Mouse (Mus musculus) ovary, postnatal 10 days (tissue): ENCODE results near the gene Tbc1d9b.
"Not testable (repeated sequence)": the region's sequence is repeated elsewhere in the genome, so short reads cannot be mapped to it uniquely, and the experiment has no call there.

Source experiments
- DNase-seq: peaks from one replicate; pipeline ENCODE4 v3.0.0; 2022; ENCODE audit warnings: low spot score

The Tbc1d9b gene

DNA sequence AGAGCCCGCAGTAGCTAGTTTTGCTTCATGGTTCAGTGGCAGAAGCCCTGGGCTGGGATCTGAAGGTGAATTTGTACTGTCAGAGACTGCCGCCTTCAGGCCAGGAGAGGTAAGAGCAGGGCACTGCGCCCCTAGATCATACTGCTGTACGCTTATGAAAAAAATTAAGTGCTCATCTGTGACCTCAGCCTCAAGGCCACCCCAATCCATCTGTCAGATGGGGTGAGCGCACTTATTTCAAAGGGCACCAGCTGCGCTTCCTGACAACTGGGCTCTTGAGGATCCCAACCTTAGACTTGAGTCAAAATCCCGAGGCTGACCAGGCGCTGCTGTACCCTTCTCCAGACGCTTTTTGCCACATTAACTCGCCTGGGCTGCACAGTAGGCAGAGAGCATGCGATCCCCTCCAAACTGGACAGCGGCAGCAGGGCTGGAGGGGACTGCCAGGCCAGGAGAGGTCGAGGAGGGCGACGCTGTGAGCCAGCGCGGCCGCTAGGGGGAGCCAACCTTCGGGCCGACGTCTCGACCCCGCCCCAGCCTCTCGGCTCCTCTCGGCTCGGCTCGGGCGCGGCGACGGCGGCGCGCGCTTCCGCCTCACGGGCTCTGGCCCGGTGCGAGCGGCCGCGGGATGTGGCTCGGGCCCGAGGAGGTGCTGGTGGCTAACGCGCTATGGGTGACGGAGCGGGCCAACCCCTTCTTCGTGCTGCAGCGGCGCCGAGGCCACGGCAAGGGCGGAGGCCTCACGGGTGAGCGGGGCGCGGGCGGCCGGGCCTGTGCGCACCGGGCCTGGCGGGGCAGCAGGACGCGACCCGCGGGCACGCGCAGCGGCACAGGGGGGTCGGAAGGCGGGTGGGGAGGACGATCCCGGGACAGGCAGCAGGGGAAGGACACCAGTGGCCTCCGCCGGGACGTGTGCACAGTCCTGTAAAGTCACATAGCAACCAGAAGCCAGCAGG is at the start of gene Tbc1d9b:
TSS of gene Tbc1d9b (plus strand) at position 586 of the 956 bp plus-strand sequence.
- DNase-seq: peak; percentile 76

DNA sequence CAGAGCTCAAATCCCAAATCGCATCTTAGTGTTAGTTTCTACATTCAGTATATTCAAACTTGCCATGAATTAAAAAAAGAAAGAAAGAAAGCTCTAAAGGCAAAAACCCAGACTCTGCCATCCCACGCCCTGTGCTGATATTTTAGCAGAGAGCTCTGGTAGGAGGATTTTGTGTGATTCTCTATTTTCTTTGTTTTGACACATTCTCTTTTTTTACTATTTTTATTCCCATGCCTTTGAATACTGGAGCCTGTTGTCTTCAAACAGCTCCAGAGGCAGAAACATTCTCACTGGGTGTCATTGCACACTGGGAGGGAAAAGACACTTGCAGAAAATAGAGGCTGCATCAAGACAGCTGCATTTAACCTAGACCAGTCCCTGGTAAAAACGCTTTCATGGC is 45.0 kb upstream of the Tbc1d9b start:
- DNase-seq: no peak

DNA sequence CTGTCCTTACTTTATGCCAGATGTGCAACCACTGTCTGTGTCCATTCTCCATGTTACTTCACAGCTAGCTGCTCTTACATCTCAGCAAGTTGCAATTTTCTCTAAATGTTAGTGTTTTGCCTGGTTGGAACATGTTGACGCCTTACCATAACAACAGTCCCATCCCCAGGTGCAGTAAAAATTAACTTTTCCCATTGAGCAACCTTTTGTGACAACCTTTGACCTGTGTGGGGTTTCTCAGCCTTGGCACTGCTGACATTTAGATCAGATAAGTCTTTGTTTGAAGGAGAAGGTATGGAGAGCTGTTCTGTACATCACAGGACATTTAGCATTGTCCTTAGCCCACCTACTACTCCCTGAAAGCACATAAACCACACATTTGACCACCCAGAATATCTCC is 41.4 kb upstream of the Tbc1d9b start:
- DNase-seq: no peak

DNA sequence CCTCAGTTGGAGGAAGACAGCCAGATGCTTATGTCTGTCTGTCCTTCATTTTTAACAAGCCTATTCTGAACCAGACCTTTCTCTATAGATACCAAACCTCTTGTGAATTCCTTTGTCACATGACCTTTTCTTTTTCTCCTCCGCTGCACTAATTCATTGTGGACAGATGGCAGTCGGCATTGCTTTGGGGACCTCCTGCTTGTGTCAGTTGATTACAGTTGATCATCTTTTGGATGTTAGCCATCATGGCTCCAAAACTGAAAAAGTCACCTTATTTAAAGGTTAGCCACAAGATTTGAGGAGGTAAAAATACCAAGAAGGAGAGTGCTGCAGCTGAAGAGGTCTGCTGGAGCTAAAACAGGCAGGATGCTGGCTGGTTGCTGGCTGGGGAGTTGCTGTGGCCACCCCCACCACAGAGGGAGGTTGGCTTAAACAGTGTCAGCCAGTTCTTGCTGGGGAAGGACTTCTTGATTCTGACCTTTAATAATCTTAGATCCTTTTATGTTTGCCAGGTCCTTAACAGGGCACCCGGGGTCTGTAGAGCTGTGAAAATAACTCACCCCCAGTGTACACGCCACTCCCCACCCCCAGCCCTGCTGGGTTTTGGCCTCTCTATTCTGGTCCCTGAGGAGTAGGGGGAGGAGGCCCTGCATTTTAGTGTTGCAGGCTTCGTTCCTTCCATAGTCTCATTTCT is 40.1 kb upstream of the Tbc1d9b start:
- DNase-seq: no peak

DNA sequence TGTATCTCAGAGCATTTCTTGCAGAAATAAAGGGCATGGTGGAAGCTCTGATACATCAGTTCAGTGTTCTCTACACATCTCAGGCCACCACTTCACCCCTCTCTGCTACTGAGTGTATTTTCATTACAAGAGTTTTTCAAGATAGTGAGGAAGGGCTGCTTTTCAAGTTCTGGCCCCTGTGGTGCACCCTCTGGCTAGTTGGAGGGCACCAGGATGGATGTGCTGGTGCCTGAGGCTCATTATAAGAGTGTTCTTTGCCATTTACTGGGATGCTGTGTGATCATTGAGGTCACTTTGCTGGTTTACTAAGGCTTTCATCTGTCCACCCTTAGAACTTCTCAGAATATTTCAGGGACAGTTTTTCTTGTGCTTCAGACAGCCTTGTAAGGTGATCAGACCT is 39.5 kb upstream of the Tbc1d9b start:
- DNase-seq: no peak

DNA sequence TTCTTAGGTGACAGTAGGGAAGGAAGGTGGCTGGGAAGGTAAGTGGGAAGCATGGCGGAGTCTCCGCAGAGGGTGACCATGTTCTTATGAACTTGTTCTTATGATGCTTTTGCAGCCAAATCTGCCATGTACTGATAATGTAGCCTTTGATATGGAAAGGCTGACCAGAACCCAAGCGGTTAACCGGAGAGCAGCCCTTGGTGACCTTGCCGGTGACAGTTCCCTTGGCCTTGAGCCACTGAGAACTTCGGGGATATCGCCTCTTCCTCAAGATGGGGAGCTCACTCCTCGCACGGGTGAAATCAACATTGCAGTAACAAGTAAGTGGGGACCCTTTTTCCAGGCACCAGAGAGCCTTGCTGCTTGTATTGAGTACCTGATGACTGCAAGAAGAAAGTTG is 35.5 kb upstream of the Tbc1d9b start:
- DNase-seq: no peak

DNA sequence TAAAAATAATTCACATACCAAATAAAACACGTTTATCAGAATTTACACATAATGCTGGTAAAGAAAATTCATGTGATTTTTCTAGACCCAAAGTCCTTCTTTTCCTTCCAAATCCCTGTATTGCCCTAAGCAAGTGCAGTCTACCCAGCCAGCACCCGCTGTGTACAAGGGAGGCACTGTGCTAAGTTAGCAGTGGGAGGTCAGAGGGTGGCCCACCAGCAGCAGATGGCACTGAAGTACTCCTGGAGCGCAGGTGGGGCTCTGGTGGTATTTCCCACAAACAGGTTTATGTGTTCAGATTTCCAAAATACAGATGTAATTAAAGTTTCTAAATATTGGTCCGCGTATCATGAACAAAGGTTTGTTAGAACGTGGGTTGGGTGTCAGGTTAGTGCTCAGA is 34.1 kb upstream of the Tbc1d9b start:
- no peak for DNase-seq

DNA sequence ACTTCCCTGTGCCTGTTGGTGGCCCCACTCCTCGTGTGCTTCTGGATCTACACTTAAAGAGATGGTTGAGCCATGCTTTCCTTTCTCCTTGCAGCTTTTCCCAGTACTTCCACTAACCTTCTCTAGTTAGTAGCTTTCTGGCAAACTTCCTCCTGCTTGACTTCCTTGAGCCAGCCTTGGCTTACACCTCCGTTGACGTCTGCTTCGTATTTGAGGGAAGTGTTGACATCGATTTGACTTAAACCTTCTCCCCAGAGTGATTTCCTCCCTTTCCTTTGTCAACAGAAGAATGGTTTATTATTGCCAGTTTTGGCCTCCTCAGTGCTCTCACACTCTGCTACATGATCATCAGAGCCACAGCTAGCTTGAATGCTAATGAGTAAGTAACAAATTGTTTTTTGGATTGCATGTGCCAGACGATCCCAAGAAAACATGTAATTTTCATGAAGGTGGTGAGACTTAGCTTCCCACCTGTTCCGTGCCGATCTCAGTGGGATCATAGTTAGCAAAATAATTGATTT is 32.2 kb upstream of the Tbc1d9b start:
- no peak for DNase-seq

DNA sequence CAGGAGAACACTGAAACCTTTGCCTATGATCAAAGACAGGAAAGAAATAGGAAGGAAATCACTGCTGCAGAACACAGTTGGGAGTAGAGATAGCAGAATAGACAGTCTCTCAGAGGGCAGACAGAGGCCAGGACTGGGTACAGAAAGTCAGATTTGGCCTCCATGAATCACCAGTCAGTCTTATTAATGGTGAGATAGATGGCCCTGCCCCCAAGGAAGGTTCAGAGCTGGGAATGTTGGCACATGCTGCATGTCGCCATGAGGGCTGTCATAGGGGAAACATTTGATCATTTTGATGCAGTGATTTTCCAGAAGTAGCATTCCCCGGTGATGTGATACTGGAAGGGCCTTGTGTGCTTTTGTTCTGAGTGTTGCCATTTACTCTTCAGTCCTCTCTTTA is 31.5 kb upstream of the Tbc1d9b start:
- no peak for DNase-seq

DNA sequence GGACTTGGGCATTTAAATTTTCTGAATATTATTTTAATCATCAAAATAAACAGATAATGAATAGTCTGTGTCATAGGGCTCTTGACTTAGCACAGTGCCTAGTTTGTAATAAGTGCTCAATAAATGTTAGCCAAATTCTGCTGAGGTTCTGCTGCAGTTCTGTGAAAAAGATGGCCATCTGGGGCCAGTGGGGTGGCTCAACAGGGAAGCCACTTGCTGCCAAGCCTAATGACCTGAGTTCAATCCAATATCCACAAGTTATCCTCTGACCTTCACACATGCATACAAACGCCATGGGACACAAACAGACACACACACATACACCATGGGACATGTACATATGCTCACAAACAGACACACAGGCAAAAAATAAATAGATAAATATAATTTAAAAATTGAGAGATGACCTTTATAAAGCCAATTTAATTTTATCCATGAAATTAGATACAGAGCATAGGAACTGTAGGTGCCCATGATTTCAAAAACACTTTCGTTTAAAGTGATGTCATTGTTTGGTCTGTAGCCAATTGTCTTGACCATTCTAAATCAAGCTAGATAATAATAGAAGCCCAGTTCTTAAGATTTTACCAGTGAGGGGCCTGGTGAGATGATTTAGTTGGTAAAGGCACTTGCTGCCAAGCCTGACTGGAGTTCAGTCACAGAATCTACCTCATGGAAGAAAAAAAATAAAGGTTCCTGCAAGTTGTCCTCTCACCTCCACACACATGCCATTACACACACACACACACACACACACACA is 30.5 kb upstream of the Tbc1d9b start:
- no peak for DNase-seq

DNA sequence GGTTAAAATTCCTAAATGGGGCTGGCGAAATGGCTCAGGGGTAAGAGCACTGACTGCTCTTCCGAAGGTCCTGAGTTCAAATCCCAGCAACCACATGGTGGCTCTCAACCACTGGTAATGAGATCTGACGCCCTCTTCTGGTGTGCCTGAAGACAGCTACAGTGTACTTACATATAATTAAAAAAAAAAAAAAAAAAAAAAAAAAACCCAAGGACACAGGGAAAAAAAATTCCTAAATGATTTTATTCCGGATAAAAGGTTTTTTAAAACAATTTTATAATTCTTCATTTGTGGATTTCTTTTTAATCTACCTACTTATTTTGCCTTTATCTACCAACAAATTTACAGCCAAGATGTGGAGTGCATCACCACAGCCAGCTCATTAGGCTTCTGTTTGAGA is 29.2 kb upstream of the Tbc1d9b start:
- DNase-seq: not testable (repeated sequence)

DNA sequence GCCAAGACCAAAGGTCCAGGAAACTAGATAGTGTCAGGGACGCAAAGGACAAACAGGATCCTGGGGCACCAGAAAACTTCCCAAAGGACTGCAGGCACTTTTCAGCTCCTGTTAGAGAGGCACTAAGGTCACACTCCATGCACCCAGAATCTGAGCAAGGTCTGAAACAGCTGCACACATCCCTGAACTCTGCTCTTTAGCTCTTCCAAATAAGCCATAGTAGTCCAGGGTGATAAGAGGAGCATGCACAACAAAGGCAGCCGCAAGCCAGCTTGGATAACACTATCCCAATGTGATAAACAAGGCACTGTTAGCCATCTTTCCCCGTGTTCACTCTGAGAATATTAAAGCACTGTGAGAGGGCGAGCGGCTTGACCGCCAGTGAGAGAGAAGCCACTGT is 27.2 kb upstream of the Tbc1d9b start:
- DNase-seq: no peak

DNA sequence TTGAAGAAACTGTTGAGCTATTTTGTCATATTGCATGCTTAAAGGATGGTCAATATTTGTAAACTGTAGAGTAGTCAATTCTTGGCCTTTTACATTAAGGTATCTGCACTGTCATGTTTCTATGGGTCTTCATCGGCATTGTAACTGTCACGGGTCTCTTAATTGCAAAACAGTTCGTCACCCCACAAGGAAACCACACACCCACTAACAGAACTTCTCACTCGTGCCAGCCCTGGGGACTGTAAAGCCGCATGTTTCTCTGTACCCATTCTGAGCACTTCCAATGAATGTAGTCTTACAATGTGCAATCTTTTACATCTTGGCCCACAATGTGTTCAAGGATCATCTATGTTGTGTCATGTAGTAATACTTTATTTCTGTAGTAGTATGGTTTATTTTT is 26.0 kb upstream of the Tbc1d9b start:
- DNase-seq: no peak

DNA sequence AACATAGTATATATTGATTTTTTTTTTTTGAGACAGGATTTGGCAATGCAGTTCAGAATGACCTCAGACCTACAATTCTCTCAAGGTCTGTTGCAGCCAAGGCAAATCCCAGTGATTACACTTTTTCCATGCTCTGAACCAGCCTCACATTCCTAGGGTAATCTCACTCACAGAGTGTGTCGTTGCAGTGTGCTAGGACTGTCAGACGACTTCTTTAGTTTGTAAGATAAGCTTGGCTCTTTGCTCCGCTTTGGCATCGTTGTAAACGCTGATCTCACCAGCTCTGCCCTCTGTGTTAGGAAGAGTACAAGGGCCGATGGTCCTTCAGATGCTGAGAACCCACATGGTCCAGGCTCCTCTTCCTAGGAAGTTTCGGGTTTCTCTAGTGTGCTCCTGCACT is 25.2 kb upstream of the Tbc1d9b start:
- DNase-seq: no peak

DNA sequence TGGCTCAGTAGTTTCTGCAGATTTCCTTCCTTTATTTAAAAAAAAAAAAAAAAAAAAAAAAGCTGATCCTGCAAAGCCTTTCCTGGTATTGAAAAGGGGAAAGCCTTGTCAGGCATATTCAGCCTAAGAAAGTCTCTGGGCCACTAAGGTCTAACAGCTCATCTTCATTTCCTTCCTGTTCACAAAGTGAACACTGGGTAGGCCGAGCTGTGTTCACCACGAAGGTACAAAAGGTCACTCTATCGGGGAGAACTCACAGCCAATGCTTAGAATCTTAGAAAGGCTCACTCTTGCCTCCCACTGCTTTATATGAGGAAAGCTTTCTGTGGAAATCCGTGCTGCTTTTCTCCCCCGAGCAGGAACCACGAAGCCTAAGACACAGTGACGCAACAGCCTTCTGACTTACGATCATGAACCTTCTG is 22.4 kb upstream of the Tbc1d9b start:
- DNase-seq: no peak

DNA sequence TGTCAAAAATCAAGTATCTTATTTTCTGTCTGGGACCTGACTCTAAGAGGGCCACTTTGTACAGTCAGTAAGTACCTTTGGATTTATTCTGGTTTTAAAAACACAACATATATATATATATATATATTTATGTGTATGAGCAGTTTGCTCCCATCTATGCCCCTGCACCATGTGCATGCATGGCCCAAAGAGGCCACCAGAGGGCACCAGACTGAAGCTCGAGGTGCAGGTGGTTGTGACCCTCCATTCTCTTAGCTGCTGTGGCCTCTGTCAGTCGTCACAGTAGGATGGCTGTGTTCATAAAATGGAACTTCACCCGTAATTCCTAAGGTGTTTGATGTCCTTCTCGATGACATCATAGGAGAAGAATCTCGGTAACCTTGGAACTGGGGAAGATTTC is 16.9 kb upstream of the Tbc1d9b start:
- peak; percentile 35 for DNase-seq

DNA sequence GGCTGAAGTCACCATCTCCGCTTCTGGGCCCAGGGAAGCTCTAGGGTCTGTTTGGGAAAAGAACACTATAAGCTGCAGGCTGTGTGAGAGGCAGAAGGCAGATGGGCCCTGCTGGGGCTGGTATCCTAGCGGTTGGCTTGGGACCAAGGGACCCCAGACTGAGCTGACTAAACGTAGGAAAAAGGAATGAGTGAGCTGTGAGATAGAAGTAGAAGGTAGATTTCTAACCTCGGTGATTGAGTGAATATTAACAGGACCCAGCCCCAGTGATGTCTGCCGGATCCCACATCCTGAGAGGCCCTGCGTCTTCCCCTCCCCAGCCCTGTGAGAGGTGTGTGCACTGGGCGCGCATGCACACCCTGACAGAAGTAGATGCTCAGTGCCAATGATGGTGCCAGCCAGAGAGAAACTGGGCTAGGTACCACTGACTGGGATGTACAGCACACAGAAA is 8.5 kb upstream of the Tbc1d9b start:
- DNase-seq: no peak

DNA sequence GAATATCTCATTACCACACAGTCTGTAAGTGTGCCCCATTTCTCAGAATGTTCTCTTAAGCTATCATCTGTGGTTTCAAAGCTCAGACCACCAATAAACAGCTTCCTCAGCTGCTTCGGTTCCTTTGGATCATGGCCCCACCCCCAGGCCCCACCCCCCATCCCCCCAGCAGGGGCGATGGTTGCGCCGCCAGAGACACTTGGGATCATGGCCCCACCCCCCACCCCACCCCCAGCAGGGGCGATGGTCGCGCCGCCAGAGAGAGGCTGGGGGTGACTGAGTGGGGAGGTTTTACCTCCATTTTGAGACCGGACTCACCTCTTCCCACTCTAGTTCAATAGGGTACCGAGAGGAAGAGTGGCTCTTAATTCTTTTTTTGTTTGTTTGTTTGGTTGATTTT is 3.4 kb upstream of the Tbc1d9b start:
- DNase-seq: no peak

DNA sequence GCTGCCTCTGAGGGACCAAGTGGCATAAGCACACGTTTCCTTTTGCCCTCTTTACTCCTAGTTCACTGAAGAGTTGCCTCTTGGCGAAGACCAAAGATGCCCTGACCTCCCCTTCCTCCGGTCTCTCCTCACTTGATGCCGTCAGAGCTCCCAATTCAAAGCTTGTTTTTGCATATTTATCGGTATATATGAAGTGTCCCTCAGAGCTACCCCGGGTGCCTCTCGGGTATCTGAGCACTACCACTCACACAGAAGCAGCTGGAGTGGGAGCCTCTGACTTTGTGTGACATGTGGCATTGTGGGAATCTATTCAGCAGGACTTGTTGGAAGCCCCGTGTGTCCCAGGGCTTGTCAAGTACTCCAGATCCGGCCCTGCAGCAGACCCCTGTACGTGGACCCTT is 605 bp downstream of the Tbc1d9b start:
- DNase-seq: no peak

DNA sequence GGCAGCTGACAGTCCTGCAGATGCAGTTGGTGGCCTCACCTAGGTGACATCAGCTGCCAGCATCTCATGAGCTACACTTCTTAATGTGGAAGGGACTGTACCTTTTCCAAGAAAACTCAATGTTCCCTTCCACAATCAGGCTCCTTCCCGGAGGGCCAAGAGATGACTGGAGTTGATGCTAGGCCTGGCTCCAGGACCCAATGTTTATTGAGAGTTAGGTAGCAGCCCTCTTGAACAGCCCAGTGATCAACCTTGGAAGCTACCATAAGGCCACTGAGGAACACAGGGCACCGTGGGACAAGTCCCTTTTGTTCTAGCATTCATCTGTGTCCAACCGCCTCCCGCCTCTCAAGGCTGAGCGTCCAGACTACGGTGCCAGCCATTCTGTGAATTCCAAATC is 1.1 kb downstream of the Tbc1d9b start:
- no peak for DNase-seq

DNA sequence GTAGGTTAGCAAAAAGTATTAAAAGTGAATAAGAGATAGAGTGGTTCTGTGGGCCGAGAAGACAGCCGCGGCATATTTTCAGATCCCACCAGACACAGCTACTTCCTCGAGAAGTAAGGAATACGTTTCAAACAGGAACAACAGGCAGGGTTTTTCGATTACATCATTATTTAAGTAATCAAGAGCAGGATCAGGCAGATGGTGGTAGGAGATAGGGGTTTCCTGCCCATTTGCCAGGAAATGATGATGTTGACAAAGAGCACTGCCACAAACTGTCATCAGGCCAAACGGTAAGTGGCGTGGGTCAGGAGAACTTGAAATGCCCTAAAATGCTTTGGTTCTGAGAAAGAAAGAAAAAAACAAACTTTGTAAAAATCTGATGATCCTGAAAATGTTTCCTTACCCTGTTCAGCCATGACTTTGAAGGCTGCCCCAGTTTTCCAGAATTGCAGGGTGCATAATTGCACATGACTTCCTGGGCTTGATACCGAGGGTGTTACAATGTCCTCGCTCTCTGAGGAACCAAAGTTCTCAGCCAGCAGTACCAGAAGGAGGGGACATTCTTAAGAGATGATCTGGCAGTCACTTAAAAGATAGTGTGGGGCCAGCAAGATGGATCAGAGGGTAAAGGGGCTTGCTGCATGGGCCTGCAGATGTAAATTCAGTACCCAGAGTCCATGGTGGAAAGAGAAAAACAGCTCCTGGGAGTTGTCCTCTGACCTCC is 3.1 kb downstream of the Tbc1d9b start:
- no peak for DNase-seq
